Mouse (Mus musculus) adrenal gland, postnatal 4 days (tissue): ENCODE measurements around the gene Itm2b. TPM values are rescaled to one million over a fixed set of nuclear protein-coding genes. Genes with fewer than 3 reads are reported as not detected.

Source experiments
- DNase-seq, 2 experiments: peaks; one replicate each; pipeline ENCODE4 v3.0.0; 2021 to 2022; ENCODE audit warnings: low spot score in 2 of 2, mixed read lengths in 2 of 2
- long read RNA-seq, 2 experiments: library from polyadenylated mRNA; stranded (forward); transcript quantifications; one replicate each; pipeline ENCODE4 v2.0.0; 2021
- total RNA-seq, 2 experiments: library from RNA; stranded (reverse); gene quantifications; 2 replicates each; pipeline ENCODE4 v1.2.3; 2021

Itm2b gene
- 100 to 1,000 TPM; 885 to 908 TPM for total RNA-seq
- long read RNA-seq, experiment 1, transcript Itm2b-201 (6 exons, 1,796 nt), result major isoform, 1,052 of 1,106 reads
- long read RNA-seq, experiment 1, transcript Itm2b-202 (5 exons, 935 nt), result minor isoform, 10 of 1,106 reads
- long read RNA-seq, experiment 1, partial matches to known transcripts, result 19 of 1,106 reads
- long read RNA-seq, experiment 1, other reads (novel, unspliced or antisense), result 25 of 1,106 reads
- long read RNA-seq, experiment 2, transcript Itm2b-201 (6 exons, 1,796 nt), result major isoform, 1,554 of 1,665 reads
- long read RNA-seq, experiment 2, transcript Itm2b-202 (5 exons, 935 nt), result minor isoform, 16 of 1,665 reads
- long read RNA-seq, experiment 2, partial matches to known transcripts, result 43 of 1,665 reads
- long read RNA-seq, experiment 2, other reads (novel, unspliced or antisense), result 51 of 1,665 reads

DNA sequence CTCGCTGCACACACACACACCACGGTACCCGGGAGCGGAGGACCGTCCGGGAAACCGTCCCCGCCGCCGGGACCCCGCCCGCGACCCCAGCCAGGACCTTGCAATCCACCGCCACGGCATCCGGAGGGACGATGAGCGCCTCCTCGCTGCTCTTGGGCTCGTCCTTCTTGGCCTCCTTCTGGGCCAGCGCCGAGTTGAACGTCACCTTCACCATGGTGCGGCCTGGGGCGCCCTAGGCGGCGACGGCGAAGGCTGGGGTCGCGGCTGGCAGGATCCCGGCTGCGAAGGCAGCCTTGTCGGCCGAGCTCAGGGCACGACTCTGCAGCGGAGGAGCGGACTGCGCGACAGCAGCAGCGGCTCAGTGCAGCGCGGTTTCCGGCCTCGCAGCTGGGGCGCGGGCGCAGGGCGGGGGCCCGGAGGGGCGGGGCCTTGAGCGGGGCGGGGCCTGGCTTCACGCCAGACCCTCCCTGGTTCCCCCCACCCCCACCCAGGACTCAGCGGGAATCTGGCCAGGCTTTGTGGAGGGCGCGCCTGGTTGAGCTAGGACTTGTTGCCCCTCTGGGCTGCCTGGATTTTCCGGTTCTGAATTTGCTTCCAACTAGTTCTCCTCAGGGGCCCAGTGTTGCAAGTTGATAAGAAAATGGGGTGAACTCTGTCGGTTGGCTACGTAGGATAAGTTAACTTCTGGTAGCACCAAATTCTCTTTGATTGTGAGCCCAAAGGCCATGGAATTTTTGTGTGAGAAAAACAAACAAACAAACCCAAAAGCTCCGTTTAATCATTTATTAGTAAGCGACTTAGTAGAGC lies at the start of gene Itm2b:
Gene Itm2b (minus strand): TSS at position 377 of the 807 bp plus-strand sequence.
- peak; percentile 81 to 88 for DNase-seq

DNA sequence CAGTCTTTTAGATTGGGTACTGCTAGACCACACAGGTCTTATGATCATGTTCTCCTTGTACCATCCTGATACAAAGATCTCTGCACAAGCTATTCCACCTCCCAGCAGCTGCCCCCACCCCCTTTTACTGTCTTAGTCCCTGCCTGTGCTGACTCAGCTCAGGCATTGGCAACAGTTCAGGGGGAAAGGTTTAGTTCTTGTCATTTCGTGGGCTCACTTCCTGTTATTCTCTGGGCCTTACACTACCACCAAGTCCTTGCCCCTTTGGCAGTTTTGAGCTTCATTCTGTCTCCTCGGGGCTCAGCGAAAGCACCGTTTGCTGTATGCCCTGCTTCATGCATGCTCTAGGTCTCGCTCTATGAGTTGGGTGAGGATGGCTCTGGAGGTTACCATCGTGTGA lies 48.4 kb upstream of the Itm2b start:
- no peak for DNase-seq

GRCm38 (mm10) chr14:73430571-73430970 lies 45.5 kb upstream of the Itm2b start:
- no peak for DNase-seq

- DNase-seq, result no peak
Measured at GRCm38 (mm10) chr14:73425571-73426041, 40.5 kb upstream of the Itm2b start.

- no peak for DNase-seq
Measured at GRCm38 (mm10) chr14:73424961-73425360, 39.9 kb upstream of the Itm2b start.

DNA sequence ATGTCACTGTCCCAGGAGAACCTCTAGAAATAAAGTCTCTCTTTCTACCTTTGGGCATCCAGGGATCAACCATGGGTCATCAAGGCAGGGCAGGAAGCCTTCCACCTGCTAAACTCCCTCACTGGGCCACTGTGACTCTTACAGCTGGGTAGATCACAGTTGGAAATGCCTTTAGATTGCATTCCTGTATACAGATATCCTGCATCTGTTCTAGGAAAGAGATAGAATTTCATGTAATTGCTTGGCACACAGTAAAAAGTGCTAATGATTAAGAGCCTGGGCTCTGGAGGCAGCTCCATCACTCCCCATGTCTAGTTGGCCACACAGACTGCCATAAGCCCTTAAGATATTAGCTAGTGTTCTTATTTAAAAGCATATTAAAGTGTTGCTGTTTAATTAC lies 38.5 kb upstream of the Itm2b start:
- no peak for DNase-seq

DNA sequence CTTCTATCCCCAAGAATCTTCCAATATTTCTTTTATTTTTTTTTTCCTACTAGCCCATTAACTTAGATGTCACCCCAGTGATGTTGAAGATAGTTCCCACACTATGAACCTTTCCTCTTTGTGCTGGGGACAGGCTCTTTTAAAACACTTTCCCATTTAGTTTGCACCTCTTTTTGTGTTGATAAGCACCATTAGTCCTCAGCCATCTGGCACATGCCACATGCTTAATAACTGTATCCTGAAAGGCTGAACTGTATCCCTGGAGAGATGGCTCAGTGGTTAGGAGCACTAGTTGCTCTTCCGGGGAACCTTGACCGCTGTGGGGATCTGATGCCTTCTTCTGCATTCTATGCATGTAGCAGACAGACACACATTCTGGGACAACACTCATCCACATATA lies 37.5 kb upstream of the Itm2b start:
- no peak for DNase-seq

- no peak for DNase-seq
Measured at GRCm38 (mm10) chr14:73421580-73421979, 36.5 kb upstream of the Itm2b start.

DNA sequence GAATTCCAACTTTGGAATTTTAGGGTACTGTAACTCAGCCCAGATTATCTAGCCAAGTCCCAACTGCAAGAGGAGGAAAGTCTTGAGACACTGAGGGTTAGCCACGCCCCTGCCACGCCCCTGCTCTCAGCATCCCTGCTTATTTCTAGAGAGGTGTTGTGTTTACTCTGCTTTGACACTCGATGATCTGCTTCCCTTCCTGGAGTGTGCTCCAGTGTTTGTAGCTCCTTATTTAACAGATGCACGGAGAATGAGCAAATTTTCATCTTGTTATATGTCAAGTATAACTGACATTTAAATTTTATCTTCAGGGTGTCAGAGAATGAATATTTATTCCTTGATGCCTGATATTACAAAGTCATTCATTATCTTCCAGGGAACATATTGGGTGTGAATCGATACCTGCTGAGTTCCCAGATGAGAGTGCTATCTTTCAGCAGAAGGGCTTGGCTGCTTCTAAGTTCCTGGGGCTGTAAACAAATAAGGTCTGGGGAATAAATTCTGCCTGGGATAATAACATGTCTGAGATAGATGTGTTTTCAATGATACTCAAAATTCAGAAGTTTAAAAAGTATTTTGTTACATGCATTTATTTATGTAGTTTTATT lies 35.2 kb upstream of the Itm2b start:
- no peak for DNase-seq

- DNase-seq, result no peak
Measured at GRCm38 (mm10) chr14:73416511-73416910, 31.4 kb upstream of the Itm2b start.

DNA sequence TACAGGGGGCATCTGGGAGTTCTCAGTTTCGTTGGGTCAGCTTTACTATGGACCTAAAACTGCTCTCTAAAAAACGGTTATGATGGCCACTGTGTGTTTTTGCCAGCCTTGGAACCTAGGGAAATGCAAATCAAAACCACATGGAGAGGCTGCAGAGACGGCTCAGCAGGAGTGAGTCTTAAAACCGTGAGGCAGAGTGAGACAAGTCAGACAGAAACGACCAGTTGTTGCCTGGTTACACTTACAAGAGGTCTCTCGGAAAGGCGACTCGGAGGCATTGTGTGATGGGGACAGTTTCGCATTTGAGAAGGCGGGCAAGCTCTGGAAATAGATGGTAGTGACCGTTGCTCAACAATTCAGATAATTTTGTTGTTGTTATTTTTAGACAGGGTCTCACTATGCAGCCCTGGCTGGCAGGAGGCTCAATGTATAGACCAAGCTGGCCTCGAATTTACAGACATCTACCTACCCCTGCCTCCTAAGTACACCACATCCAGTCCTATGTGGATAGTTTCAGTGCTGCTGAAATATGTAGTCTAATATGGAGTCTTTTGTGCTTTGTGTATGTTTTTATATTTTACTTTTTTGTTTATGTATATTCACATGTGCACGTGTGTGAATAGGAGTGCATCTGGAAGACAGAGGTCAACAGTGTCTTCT lies 30.4 kb upstream of the Itm2b start:
- no peak for DNase-seq

GRCm38 (mm10) chr14:73411729-73412128 lies 26.6 kb upstream of the Itm2b start:
- DNase-seq, result no peak

GRCm38 (mm10) chr14:73410083-73410482 lies 25.0 kb upstream of the Itm2b start:
- no peak for DNase-seq

DNA sequence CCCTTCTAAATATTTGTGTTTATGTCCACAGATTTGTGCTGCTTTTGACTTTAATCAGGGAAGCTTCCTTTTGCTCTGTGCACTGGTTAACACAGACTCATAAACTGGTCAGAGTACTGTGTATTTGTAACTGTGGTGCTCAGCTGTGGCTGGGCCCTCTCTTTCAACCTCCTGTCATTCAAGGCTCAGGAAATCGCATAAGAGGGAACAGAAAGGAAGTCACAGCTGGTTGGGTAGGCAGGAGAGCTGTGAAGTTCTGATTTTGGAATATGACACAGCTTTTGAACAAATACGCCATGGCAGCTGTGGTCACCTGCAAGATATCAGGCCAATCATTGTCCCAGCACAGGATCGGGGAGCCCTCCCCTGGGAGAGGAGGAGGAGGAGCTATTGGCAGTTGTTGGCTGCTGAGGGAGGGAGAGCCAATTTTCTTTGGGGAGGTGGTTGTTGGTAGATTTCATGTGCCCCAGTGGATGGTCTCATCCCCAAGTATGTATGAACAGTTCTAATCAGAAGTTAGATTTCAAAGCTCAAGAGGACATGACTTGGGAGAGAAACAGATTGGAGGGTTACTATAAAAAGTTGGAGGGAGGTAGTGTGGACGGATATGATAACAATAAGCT lies 23.2 kb upstream of the Itm2b start:
- DNase-seq, result no peak

GRCm38 (mm10) chr14:73404016-73404415 lies 18.9 kb upstream of the Itm2b start:
- DNase-seq, result no peak

GRCm38 (mm10) chr14:73403351-73403750 lies 18.3 kb upstream of the Itm2b start:
- no peak for DNase-seq

DNA sequence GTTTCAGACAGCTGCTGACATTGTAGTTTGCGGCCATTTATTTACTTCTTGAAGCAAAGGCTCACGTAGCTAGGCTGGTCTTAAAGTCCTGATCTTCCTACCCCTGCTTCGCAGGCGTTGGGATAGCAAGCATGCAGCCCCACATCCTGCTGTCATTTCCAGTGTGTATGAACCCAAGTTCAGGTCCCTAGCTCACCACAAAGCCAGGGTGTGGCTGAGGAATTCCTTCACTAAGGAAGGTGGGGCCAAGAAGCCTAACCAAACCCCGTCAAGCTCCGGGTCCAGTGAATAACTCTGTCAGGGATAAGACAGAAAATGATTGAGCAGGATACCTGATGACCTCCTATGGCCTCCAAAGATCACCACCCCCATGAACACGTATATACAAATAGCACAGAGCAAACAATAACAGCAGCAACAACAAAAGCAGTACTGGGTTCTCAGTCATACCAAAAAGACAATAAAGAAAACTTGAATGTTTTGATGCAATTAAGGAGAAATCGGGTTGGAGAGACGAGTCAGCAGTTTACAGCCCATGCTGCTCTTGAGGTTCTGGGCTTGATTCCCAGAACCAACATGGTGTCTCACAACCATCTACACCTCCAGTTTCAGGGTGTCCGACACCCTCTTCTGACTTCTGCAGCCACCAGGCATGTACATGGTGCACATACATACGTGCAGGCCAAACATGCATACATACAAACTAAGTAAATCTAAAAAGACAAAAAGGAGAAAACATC lies 17.4 kb upstream of the Itm2b start:
- no peak for DNase-seq

DNA sequence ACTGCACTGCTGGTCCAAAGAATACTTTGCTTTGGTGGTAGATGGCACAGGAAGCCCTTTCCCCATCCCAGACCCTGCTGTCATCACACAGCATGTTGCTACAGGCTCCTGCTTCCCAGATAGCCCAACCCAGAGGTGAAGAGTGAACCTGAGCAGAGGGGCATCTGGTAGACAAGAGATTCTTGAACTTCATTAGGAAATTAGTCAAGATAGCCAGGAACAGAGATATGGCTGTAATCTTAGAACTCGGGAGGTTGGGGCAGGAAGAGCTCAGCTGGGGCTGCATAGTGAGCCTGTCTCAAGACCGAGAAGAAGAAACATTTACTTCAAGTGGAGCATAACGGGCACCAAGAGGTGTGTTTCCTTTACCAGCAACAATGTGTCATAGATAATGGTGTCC lies 16.3 kb upstream of the Itm2b start:
- DNase-seq, result no peak

DNA sequence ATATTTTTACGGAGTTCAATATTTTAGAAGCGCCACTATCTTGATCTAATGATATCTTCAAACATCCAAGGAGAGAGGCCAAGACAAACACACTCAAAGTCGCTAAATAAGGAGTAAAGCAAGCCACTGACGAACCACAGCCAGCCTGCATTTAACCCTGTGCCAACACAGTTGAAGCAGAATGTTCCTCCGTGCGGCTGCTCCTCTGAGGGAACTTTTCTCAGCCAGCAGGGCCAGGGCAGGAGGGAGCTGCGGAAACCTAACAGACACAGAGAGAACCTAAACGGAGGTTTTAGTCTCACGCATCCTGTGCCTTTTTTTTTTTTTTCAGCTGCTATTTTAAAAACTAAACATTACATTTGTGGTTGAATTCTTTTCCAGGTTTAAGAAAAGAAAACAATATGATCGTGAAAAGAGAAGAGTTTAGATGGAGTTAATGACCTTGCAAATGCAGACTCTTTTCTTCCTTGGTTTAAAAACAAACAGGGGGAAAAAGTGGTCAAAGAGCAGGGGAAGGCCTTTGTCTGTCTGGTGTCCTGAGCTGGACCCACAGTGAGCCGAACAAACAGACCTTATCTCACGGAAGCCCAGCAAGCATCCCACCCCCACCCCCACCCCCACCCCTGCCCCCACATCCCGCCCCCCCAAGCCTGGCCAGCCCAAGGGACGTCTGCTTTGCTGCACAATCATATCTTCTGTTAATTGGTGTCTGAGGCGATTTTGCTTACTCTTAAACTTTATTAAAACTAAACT lies 15.0 kb upstream of the Itm2b start:
- no peak for DNase-seq
